Mouse (Mus musculus): ENCODE measurements around the gene Wnt10a. TPM values are rescaled to one million over a fixed set of nuclear protein-coding genes. Genes with fewer than 3 reads are reported as not detected.

Wnt10a gene
- total and polyA plus RNA-seq, 2 experiments from 2014 or later, result not detected

DNA sequence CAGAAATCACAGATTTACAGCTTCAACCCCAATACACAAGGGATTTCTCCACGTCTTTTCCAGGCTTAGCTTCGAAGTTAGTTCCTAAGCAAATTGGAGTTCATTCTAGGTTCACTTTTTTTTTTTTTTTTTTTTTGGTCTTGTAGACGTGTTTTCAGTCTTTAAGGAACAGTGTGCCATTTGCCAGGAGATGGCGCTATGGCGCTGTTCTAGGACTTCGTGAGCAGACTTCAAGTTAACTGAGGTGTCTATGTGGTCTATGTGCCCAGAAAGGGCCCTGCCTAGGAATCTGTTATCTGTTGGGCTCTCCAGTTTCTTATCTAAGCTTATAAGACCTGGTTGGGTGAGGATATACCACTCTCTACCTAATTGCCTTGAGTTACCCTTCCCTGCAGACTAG, 28.2 kb upstream of the Wnt10a start:
- ATAC-seq (ENCODE audit: insufficient read depth, low read depth) (no peak), DNase-seq (ENCODE audit: low spot score) (peak; percentile 70)
- Histone ChIP-seq H3K4me2 (ENCODE audit: low read depth, low read length) (no peak overlapping the region), H3K27ac (ENCODE audit: low read depth) (no peak overlapping the region), H3K4me1 (ENCODE audit: control insufficient read depth, insufficient read depth) (no peaks in the 10 kb centered on the region), H3K27me3 (ENCODE audit: control insufficient read depth, insufficient read depth, low read length) (peaks cover 20% of the 10 kb centered on the region; the same call in 1 of the 2 replicates), H3K9ac (replicated peaks; ENCODE audit: low read depth, low read length) (no peak overlapping the region), H3K9me3 (replicated peaks; ENCODE audit: control insufficient read depth, low read length) (no peaks in the 10 kb centered on the region), H3K36me3 (replicated peaks; ENCODE audit: control insufficient read depth, insufficient read depth, low read length) (no peaks in the 10 kb centered on the region), H3K4me3 (ENCODE audit: low read depth, low read length) (no peak overlapping the region)
- WGBS, result 2% methylated on average over 6 of the region's 6 CpGs
- TF ChIP-seq CTCF (IDR thresholded peaks at IDR 0.05; ENCODE audit: low read depth) (peak; percentile 64), EP300 (IDR thresholded peaks at IDR 0.05; ENCODE audit: low read depth) (no peak)

- peak overlapping the region; percentile 96 for H3K4me2 ChIP-seq (ENCODE audit: low read depth, low read length)
- ATAC-seq (ENCODE audit: insufficient read depth, low read depth) (no peak), DNase-seq (ENCODE audit: low spot score) (no peak)
- H3K4me1 ChIP-seq (ENCODE audit: control insufficient read depth, insufficient read depth), result peaks cover 17% of the 10 kb centered on the region
- H3K36me3 ChIP-seq (replicated peaks; ENCODE audit: control insufficient read depth, insufficient read depth, low read length), result no peaks in the 10 kb centered on the region
- no peaks in the 10 kb centered on the region for H3K9me3 ChIP-seq (replicated peaks; ENCODE audit: control insufficient read depth, low read length)
- no peak overlapping the region; the same call in 1 of the 2 replicates for H3K9ac ChIP-seq (replicated peaks; ENCODE audit: low read depth, low read length)
- 2% methylated on average over 35 of the region's 35 CpGs for WGBS
- H3K27me3 ChIP-seq (ENCODE audit: control insufficient read depth, insufficient read depth, low read length), result peaks cover 71% of the 10 kb centered on the region
- peak overlapping the region; percentile 53 for H3K4me3 ChIP-seq (ENCODE audit: low read depth, low read length)
- H3K27ac ChIP-seq (ENCODE audit: low read depth), result no peak overlapping the region
- TF ChIP-seq CTCF (IDR thresholded peaks at IDR 0.05; ENCODE audit: low read depth) (no peak), EP300 (IDR thresholded peaks at IDR 0.05; ENCODE audit: low read depth) (no peak)
Observed at GRCm38 (mm10) chr1:74770727-74771466, 20.4 kb upstream of the Wnt10a start.

DNA sequence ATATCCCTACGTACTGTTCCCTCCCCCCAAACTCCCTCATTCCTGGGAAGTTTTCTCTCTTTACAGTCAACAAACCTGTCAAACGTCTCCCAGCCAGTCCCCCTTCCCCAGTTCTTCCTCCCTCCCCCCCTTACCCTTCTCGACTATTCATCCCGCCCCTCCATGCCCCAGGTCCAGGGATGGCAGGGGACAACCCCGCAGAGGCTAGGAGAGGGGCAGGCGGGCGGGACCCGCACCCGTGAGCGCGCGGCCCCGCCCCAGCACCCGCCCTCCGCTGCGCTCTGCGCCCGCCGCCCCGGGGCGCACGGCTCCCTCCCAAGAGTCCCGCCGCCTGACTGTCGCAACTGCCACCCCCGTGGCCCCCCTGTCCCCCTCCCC, 19.9 kb upstream of the Wnt10a start:
- H3K27me3 ChIP-seq (ENCODE audit: control insufficient read depth, insufficient read depth, low read length), result peaks cover 73% of the 10 kb centered on the region
- WGBS, result under 1% methylated on average over 25 of the region's 26 CpGs
- H3K4me1 ChIP-seq (ENCODE audit: control insufficient read depth, insufficient read depth), result peaks cover 17% of the 10 kb centered on the region
- TF ChIP-seq EP300 (IDR thresholded peaks at IDR 0.05; ENCODE audit: low read depth), result no peak
- TF ChIP-seq CTCF (IDR thresholded peaks at IDR 0.05; ENCODE audit: low read depth), result no peak
- no peaks in the 10 kb centered on the region for H3K9me3 ChIP-seq (replicated peaks; ENCODE audit: control insufficient read depth, low read length)
- H3K27ac ChIP-seq (ENCODE audit: low read depth), result no peak overlapping the region
- H3K4me3 ChIP-seq (ENCODE audit: low read depth, low read length), result peak overlapping the region; percentile 53
- H3K36me3 ChIP-seq (replicated peaks; ENCODE audit: control insufficient read depth, insufficient read depth, low read length), result no peaks in the 10 kb centered on the region
- DNase-seq (ENCODE audit: low spot score) (no peak), ATAC-seq (ENCODE audit: insufficient read depth, low read depth) (no peak)
- peak overlapping the region; percentile 96 for H3K4me2 ChIP-seq (ENCODE audit: low read depth, low read length)
- peak overlapping the region; percentile 33; the same call in 1 of the 2 replicates for H3K9ac ChIP-seq (replicated peaks; ENCODE audit: low read depth, low read length)

- H3K4me3 ChIP-seq (ENCODE audit: low read depth, low read length), result peak within 1 kb of the TSS; percentile 53
- no peak for DNase-seq (ENCODE audit: low spot score)
- no peak for ATAC-seq (ENCODE audit: insufficient read depth, low read depth)
- WGBS, result 0% methylated on average over 3 of the region's 8 CpGs
- H3K27me3 ChIP-seq (ENCODE audit: control insufficient read depth, insufficient read depth, low read length), result peaks cover 75% of the 10 kb centered on the region
- H3K9ac ChIP-seq (replicated peaks; ENCODE audit: low read depth, low read length), result peak within 1 kb of the TSS; percentile 33; the same call in 1 of the 2 replicates
- H3K4me2 ChIP-seq (ENCODE audit: low read depth, low read length), result peak within 1 kb of the TSS; percentile 96
- H3K27ac ChIP-seq (ENCODE audit: low read depth), result no peak within 1 kb of the TSS
- peaks cover 17% of the 10 kb centered on the region for H3K4me1 ChIP-seq (ENCODE audit: control insufficient read depth, insufficient read depth)
- TF ChIP-seq CTCF (IDR thresholded peaks at IDR 0.05; ENCODE audit: low read depth) (no peak), EP300 (IDR thresholded peaks at IDR 0.05; ENCODE audit: low read depth) (no peak)
- H3K36me3 ChIP-seq (replicated peaks; ENCODE audit: control insufficient read depth, insufficient read depth, low read length), result no peaks in the 10 kb centered on the region
- no peaks in the 10 kb centered on the region for H3K9me3 ChIP-seq (replicated peaks; ENCODE audit: control insufficient read depth, low read length)
Observed at GRCm38 (mm10) chr1:74771845-74771930, 19.6 kb upstream of the Wnt10a start, which contains the start of gene Wnt6. TSS of gene Wnt6 (plus strand) at chr1:74771892.

- no peaks in the 10 kb centered on the region for H3K9me3 ChIP-seq (replicated peaks; ENCODE audit: control insufficient read depth, low read length)
- WGBS, result under 1% methylated on average over 43 of the region's 51 CpGs
- peak overlapping the region; percentile 33; the same call in 1 of the 2 replicates for H3K9ac ChIP-seq (replicated peaks; ENCODE audit: low read depth, low read length)
- peaks cover 17% of the 10 kb centered on the region for H3K4me1 ChIP-seq (ENCODE audit: control insufficient read depth, insufficient read depth)
- peak overlapping the region; percentile 96 for H3K4me2 ChIP-seq (ENCODE audit: low read depth, low read length)
- peaks cover 77% of the 10 kb centered on the region for H3K27me3 ChIP-seq (ENCODE audit: control insufficient read depth, insufficient read depth, low read length)
- DNase-seq (ENCODE audit: low spot score), result no peak
- H3K27ac ChIP-seq (ENCODE audit: low read depth), result no peak overlapping the region
- peak overlapping the region; percentile 53 for H3K4me3 ChIP-seq (ENCODE audit: low read depth, low read length)
- TF ChIP-seq EP300 (IDR thresholded peaks at IDR 0.05; ENCODE audit: low read depth), result no peak
- TF ChIP-seq CTCF (IDR thresholded peaks at IDR 0.05; ENCODE audit: low read depth), result no peak
- 0 out of 2 replicates have a peak, but pooled peaks have one; percentile 6 for ATAC-seq (ENCODE audit: insufficient read depth, low read depth)
- H3K36me3 ChIP-seq (replicated peaks; ENCODE audit: control insufficient read depth, insufficient read depth, low read length), result no peaks in the 10 kb centered on the region
Observed at GRCm38 (mm10) chr1:74771931-74772620, 19.2 kb upstream of the Wnt10a start.
